Mouse (Mus musculus) hematopoietic multipotent progenitor cell, adult 10-12 weeks (in vitro differentiated cells): ENCODE results near the gene Tmco1. TPM values are rescaled to one million over a fixed set of nuclear protein-coding genes. Genes with fewer than 3 reads are reported as not detected.

Experiments
- polyA plus RNA-seq: library from polyadenylated mRNA; stranded (reverse); fragments of >175 nt; gene quantifications from 2 replicates; pipeline ENCODE4 v1.2.3, GENCODE M21; 2012; ENCODE audit warnings: low replicate concordance

Gene Tmco1
- 8.7 and 18.6 TPM in 2 replicates for polyA plus RNA-seq

DNA sequence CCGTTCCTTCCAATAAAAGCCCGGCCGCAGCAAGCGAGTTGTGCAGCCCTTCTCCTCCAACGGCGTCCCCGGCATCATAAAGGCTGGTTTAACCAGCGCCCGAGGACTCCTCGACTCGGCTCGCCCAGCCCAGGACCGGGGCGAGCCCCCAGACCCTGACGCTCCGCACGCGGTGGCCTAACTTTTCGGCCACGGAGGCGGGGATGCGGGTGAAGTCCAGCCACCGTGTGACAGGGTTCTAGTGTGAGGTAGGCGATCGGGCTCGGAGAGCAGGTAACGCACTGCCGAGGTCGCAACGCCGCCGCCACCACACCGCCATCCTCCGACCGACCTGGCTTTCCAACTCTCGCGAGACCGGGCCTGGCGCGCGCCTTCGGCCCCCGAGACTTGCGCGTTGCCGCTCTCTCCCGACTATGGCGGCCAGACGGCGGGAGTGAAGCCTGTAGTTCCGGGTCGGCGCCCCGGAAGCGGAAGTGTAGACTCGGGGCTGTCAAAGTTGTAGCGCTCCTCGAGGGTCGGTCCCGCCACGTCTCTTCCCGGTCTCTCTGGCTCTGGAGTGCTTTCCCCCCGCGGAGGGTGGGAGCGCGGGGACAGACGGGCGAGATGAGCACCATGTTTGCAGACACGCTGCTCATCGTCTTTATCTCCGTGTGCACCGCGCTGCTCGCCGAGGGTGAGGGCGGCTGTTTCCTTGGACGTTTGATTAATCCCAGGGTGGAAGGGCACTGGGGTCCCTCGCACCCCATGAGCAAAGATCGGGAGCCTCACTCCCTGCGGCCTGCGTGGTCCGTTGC, at the start of gene Tmco1:
TSS of gene Tmco1 (plus strand) at position 118 of the 794 bp plus-strand sequence.

DNA sequence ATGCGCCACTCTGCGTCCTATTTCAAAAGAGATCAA, 23.0 kb upstream of the Tmco1 start, which contains the start of gene Uck2:
TSS of gene Uck2 (minus strand) at position 1 of the 36 bp plus-strand sequence.

DNA sequence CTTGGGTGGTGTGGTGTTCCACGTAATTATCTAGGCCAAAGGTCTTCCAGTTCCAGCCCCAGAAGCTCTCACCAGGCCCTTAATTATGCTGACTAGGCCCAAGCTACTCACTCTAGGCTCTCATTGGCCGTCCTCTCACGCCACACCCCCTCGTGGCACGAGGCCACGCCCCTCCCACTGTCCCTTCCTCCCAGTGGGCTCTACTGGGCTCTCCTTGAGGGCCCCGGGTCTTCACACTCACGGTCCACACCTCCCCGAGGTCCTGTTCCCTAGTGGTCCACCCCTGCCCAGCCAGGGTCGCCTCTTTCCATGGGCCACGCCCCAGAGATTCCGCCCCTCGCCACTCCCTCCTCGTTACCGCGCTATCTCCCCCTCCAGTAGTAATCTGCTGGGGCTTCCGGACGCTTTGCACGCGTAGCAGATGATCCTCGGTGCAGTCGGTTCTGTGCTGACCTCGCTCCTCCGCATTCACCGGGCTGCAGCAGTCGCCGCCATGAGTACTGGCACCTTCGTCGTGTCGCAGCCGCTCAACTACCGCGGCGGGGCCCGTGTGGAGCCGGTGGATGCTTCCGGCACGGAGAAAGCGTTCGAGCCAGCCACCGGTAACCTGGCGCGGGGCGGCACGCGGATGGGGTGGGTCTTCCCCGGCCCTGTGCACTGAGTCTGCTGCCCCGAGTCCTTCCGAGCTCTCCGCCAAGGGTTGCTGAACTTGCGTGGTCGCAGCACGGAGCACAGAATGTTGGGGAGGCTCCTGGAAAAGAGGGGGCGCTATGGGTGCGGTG, 41.8 kb downstream of the Tmco1 start, which contains the start of gene Aldh9a1:
TSS of gene Aldh9a1 (plus strand) at position 177 of the 782 bp plus-strand sequence.

Other genes starting within 250 kb of the Tmco1 start
- 60.6 and 80.5 TPM in 2 replicates for gene Uck2, start 23.1 kb upstream of the Tmco1 start, polyA plus RNA-seq
- 32.4 and 45.9 TPM in 2 replicates for gene Aldh9a1, start 41.6 kb downstream of the Tmco1 start, polyA plus RNA-seq
- gene Mgst3, start 85.5 kb downstream of the Tmco1 start, polyA plus RNA-seq = 1.5 and 68.4 TPM in 2 replicates
- not detected in 2 replicates for gene Lrrc52, start 158.4 kb downstream of the Tmco1 start, polyA plus RNA-seq